Mouse (Mus musculus) yolk sac, embryonic 10.5 days (tissue): ENCODE data around the gene Prpsap2.
"Not testable (repeated sequence)": the region's sequence is repeated elsewhere in the genome, so short reads cannot be mapped to it uniquely, and the experiment has no call there.

Source experiments
- DNase-seq: peaks from one replicate; pipeline ENCODE4 v3.0.0-alpha.2; 2017; ENCODE audit warnings: low spot score

Prpsap2 gene

GRCm38 (mm10) chr11:61761584-61762407 lies at the start of gene Prpsap2:
Prpsap2 (minus strand) TSS chr11:61762088.
- DNase-seq = peak; percentile 99

- DNase-seq = no peak
Observed at GRCm38 (mm10) chr11:61809793-61810192, 47.9 kb upstream of the Prpsap2 start.

DNA sequence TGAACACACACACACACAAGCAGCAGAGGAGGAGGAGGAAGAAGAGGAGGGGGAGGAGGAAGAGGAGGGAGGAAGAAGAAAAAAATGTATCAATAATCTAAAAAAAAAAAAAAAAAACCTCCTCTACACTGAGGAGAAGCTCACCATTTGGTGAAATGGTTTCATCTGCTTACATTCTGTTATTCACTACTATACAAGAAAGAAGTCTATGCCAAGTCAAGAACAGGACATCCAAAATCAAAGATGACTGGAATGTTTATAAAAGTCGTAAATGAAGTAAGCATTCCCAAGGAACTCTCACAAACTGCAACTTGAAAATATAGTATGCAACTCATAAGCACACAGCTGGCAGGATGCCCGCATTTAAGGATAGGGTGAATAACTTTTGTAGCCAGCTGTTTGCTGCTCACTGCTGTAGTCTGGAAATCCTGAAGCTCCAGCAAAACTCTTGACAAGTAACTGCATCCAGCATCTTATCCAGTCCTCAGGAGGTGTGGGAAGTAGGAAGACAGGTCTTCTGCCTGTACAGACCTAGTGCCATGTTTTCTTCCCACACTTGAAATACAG lies 46.7 kb upstream of the Prpsap2 start:
- no peak for DNase-seq

- DNase-seq = no peak
Observed at GRCm38 (mm10) chr11:61793441-61793840, 31.6 kb upstream of the Prpsap2 start.

DNA sequence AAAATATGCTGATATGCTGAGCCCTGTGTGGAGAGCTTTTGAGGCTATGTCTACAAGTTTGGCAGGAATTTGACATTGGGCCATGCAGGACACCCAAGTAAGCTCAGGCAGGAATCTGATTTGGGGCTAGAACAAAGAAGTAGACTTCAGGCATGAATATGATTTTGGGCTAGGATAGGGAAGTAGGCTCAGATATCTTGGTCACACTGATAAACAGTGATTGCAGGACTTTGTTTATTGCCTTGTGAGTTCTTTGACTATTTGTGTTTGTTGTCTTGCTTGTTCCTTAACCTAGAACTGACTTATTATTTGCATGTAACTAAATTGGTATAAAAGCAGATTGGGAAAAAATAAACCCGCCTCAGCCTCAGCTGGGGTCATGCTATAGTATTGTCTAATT lies 26.7 kb upstream of the Prpsap2 start:
- no peak for DNase-seq

- DNase-seq = not testable (repeated sequence)
Observed at GRCm38 (mm10) chr11:61782526-61782925, 20.6 kb upstream of the Prpsap2 start.

DNA sequence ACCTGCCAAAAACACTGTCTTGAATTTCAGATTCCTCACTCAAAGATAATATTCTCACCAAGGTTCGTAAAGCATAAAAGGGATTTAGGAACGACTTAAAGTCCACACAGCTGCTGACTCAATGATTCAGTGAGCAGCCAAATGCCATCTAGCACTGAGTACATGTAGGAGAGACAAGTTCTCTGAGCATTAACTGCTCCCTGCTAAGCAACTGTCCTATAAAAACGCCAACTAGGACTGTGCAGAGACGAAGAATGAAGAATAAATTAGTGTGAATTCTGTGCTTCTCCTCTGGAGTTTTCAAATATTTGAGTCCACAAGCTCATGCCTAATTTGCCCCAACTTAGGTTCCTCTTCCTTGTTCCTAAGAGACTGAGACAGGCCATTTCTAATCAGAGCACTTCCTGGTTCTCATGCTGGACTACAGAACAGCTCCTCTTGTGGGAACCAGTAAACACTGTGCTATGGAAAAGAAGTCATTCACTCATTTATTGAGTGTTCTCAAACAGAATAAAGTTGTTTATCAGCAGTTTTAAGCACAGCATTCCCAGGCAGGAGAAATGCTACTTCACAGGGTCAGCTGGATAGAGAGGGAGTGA lies 12.8 kb upstream of the Prpsap2 start:
- no peak for DNase-seq

DNA sequence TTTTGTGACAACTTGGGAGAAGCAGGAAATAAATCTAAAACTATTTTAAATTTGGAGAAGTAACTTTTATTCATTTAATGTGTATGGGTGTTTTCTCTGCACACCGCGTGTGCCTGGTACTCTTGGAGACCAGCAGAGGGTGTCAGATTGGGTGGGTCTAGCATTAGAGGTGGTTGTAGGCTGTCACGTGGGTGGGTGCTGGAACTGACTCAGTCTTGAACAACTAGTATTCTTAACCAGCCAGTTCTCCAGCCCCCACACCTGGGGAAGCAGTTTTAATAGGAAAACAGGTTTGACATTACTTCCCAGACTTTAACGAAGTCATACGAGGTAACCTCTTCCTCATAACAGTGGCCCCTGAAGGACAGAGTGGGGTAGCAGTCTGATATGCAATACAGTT lies 1.4 kb downstream of the Prpsap2 start:
- DNase-seq = no peak

GRCm38 (mm10) chr11:61757151-61757550 lies 4.7 kb downstream of the Prpsap2 start:
- DNase-seq = no peak

- DNase-seq = no peak
Observed at GRCm38 (mm10) chr11:61751612-61752011, 10.3 kb downstream of the Prpsap2 start.

DNA sequence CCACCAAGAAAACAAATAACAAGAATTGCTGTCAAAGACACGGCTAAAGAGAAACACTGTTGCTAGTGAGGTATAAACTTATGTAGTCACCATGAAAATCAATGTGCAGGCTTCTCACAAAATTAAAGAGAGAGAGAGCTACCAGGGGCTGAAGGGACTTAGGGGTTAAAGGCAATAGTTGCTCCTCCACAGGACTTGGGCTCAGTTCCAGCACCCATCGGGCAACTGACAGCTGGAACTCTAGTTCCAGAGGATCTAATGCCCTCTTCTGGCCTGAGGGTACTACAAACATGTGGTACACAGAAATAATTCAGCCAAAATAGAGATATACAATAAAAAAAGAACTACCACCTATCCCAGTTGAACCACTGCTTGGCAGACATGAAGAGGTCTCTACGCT lies 14.7 kb downstream of the Prpsap2 start:
- DNase-seq = no peak

DNA sequence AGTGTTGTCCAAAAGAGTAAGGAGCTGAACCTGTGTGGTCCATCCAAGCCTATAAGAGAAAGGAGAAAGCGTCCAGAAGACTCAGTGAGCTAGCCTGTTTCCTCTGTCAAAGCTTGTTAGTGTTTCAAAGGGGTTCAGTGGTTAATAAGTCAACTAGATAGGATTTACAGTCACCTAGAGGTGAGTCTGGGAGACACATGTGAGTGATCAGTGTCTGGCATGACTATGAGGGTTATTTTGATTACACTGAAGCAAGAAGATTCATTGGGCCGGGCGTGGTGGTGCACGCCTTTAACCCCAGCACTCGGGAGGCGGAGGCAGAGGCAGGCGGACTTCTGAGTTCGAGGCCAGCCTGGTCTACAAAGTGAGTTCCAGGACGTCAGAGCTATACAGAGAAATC lies 16.1 kb downstream of the Prpsap2 start:
- peak; percentile 8 for DNase-seq

GRCm38 (mm10) chr11:61744460-61744859 lies 17.4 kb downstream of the Prpsap2 start:
- DNase-seq = no peak

- no peak for DNase-seq
Observed at GRCm38 (mm10) chr11:61743768-61744167, 18.1 kb downstream of the Prpsap2 start.

- DNase-seq = no peak
Observed at GRCm38 (mm10) chr11:61740500-61740899, 21.4 kb downstream of the Prpsap2 start.

GRCm38 (mm10) chr11:61737290-61737689 lies 24.6 kb downstream of the Prpsap2 start:
- DNase-seq = no peak

GRCm38 (mm10) chr11:61732672-61733071 lies 29.2 kb downstream of the Prpsap2 start:
- DNase-seq = no peak

DNA sequence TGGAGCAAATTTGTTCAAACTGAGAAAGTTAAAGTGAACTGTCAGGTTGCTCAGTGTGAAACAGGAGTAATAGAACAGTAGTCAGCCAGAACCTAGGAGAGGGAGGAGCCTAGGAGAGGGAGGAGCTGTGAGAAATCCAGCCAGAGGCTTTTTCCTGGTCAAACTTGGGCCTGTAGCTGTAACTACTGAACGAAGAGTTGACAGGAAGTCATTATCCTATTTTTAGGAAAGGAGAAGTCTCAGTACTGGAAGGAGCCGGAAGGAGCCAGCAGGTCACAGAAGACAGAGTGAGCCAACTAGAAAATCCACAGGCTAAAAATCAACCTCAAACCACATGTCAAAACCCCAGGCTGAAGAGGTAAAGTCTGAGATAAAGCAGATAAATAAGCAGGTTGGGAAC lies 33.9 kb downstream of the Prpsap2 start:
- DNase-seq = no peak

DNA sequence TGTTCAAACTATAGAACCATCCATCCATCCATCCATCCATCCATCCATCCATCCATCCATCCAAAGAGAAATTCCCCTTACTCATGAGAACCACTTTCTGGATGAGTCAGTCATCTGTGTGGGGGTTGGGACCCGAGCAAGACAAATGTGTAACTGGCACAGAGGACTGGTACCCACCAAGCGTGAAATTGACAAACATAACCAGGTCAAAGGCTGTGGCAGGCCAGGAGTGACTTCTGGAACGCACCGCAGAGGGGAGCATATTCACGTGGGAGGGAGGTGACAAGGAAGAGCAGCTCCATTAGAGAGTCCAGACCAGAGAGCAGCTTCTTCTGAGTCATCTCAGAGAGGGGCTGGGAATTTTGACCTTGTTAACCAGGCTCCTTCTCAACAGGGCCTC lies 39.8 kb downstream of the Prpsap2 start:
- DNase-seq = no peak

DNA sequence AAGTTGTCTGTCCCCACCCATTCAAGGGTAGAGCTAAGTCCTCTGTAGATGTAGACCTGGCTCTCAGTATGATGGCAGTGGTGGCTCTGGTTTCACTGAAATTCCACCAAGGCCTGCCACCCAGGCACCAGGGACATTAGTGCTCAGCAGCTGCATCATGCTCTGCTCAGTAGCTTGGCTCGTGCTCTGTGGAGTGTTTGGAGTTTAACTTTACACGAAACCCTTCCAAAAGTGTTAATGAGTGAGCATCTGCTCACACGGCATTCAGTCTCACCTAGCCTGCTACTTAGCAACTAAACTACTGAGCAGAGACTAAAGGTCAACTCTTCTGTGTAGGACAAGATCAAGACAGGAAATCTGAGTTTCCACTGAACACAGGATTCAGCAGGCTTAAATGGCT lies 41.3 kb downstream of the Prpsap2 start, which contains the start of gene Slc5a10:
TSS of gene Slc5a10 (minus strand) at position 191 of the 400 bp plus-strand sequence.
- DNase-seq = peak; percentile 25

DNA sequence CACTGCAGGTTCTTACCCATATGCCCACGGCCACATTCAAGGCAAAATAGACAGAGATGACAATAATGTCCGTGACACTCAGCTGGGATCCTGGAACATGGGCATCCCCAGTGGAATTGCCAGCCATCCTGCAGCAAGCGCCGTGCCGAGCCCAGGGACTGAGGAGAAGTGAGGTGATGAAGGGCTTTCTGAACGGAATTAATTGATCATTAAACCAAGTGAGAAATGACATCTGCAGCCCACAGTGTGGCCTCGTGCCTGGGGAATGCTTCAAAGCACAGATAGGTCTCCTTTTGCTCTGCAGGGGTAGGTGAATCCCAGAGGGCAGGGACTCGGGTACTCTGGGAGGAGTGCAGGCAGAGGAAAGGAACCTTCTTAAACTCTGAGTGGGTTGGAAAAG lies 42.1 kb downstream of the Prpsap2 start:
- DNase-seq = no peak

- no peak for DNase-seq
Observed at GRCm38 (mm10) chr11:61719387-61719786, 42.5 kb downstream of the Prpsap2 start.

DNA sequence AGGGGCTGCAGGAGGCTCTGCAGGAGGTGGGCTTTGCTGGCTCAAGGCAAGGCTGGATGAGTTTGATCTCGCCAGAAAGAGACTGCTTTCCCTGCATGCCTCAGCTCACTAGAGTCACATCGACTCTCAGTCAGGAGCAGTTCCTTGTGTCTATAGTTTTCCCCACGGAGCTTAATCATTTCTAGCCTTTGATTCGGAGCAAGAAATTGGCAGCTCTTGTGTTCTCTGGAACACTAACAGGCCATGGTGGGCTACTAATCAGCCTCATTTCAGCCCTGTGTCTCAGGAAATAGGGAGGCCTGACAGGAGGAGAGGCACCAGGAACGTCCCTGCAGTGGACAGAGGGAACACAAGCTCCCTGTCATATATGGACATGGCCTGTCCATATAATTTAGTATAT lies 43.9 kb downstream of the Prpsap2 start:
- no peak for DNase-seq
